Mouse (Mus musculus) natural killer cell, adult 2 months (primary cell): ENCODE results near the gene Krt19.

Experiments used
- DNase-seq, 2 experiments: peaks; one replicate each; pipeline ENCODE4 v3.0.0; 2022; ENCODE audit warnings: low spot score in 2 of 2

Gene Krt19

DNA sequence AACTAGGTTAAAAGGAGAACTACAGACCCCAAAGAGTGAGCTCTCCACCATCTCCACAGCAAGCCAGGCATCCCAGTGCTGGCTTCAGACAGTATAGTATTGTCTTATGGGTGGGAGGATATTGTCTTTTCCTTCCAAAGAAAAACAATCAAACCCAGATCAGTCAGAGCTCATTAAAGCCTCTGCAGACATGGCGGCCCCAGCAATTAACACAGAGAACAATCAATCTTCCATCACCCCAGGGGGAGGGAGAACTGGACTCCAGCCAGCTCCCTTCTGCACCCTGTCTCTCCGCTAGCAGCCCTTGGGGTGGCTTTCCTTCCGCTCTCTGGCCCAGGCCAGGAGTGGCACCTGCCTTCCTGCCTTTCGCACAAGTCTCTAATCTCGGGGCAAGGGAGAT, 10.8 kb downstream of the Krt19 start:
- DNase-seq = no peak

GRCm38 (mm10) chr11:100136559-100136958, 11.9 kb downstream of the Krt19 start:
- DNase-seq = no peak

- DNase-seq = no peak
Observed at GRCm38 (mm10) chr11:100135731-100136130, 12.7 kb downstream of the Krt19 start, which contains the start of gene Krt15. Gene Krt15, minus strand, starts transcription at chr11:100135928.

GRCm38 (mm10) chr11:100124901-100125300, 23.6 kb downstream of the Krt19 start:
- no peak for DNase-seq

- no peak for DNase-seq
Observed at GRCm38 (mm10) chr11:100121466-100121865, 27.0 kb downstream of the Krt19 start, which contains the start of gene Krt13. Gene Krt13, minus strand, starts transcription at chr11:100121566.

GRCm38 (mm10) chr11:100120331-100120730, 28.1 kb downstream of the Krt19 start:
- no peak for DNase-seq

DNA sequence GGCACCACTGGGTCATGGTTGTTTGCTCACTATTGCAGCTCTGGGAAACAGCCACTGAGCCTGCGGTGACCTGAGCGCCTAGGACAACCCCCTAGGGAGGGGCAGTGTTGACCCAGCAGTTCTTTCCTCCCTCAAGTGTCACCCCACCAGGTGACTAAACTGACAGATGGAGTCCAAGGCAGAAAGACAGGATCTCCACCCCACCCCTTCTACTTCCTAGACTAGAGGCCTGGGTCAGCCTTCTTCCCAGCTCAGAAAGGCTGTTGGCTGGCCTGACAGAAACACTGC, 34.8 kb downstream of the Krt19 start:
- no peak for DNase-seq

DNA sequence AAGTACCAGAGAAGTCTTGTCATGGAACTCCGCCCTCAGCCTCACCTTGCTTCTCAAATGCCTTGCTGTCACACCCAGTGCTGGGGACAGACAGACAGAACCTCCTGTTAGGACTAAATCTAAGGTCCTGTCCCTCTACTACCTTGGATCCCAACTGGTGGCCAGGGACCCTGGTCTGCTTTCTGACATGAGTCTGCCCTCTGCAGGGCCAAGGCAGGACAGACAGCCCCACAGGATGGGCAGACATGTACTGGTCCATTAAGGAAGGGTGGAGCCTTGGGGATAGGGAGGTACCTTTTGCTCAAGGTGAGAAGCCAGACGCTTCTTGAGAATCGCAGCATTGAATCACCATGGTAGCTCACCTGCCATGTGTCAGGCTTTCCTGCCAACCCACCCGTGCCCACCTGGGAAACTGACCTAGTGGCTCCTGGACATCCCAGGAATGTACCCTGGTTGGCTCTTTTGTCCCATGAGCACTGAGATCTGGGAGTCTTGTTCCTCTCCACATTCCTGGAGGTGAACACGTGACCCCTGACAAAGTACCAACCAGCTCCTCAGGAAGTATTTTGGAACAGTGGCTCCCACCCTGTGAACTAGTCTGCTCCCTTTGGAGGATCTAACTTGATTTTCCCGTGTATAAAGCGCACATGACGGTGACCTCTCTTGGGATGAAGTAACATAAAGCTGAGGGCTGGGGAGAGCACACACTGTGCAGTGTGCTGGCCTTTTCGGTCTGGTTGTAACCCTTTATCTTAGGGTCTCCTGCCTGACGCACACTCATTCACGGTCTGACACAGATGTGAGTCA, 35.3 kb downstream of the Krt19 start:
- no peak for DNase-seq

DNA sequence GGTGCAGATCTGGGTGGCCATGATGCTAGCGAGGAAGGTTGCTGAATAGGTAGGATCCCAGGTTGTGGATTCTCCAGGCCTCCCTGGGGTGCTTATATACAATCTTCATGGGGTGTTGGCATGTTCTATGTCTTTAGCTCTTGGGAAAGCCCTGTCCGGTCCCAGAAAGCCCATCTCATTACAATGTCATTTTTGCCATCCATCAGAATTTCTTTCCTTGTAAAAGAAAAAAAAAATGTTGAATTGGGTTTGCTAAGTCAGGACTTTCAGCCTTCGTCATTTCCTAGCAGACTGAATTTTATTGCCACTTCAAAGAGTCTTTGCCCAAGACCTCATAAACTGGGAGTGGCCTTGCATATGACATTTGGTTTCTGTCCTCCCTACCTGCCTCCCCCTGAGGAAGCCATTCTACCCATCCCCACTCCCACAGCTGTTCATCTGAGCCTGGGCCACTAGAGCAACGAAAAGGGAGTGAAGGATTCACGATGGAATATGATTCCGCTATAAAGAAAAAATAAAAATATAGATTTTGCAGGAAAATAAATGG, 42.8 kb downstream of the Krt19 start, which contains the start of gene Krt36:
Krt36 (minus strand) TSS at position 51 of the 547 bp plus-strand sequence.
- no peak for DNase-seq

DNA sequence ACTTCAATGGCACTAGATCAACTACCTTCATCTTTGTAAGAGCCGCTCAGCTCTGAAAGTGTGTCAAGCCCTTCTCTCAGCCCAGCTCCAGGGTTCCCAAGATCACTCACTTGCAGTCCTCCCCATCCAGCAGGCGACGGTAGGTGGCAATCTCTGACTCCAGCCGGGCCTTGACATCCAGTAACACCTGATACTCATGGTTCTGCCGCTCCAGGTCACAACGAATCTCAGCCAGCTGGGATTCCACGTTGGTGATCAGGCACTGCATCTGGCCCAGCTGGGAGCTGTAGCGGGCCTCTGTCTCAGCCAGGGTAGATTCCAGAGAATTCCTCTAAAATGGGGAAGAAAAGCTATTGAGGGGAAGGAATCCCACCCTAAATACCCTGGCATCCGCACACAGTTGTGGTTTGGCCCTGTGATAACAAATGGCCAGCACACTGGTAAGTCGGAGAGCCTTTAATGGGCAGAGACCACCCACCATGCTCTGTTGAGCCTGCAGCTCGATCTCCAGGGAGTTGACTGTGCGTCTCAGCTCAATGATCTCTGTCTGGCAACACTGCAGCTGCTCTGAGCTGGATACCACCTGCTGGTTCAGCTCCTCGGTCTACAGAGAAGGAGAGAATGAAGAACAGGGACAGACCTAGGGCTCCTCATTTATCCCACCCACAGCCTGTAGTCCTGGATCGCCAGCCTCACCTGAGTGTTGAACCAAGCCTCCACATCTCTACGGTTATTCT, 45.6 kb downstream of the Krt19 start:
- no peak for DNase-seq

DNA sequence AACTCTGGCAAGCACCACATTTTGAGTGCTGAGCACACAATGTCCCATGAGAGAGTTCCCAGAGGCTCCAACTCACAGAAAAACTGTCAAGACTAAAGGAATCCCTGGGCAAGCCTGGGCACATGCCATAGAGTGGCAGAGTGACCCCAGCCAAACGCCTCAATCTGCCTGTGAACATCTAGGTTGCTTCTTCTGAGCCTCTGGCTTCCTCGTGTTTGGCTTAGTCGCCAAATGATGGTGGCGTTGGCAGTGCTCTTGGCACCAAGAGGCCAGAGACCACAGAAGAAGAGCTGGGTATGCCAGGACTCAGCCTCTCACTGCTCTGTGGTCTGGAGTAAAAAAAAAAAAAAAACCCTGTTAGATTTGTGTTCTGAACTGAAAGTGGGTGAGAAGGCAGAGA, 48.1 kb downstream of the Krt19 start:
- DNase-seq = no peak

- DNase-seq = no peak
Observed at GRCm38 (mm10) chr11:100097819-100098218, 50.6 kb downstream of the Krt19 start.

DNA sequence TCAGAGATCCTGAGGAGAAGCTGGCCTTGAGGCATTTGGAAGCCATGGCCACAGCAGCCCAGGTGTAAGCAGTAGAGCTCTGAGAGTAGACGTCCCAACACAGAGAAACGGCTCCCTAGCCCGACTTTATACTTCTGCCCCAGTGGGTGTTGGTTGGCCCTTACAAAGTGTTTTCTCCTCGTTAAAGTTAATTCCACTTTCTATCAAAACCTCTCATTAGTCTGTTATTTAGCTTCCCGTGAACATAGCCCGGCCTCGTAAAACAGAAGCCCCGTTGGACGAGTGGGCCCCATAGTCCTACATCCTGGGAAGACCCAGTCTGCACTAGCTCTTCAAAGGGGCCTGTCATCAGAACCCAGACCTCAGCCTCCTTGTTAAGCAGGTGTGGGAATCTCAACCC, 52.3 kb downstream of the Krt19 start, which contains the start of gene Krt35:
Krt35 (minus strand) TSS at position 101 of the 400 bp plus-strand sequence.
- no peak for DNase-seq
